Mouse (Mus musculus): Measurements from ENCODE around the gene Ccl12. TPM values are rescaled to one million over a fixed set of nuclear protein-coding genes. Genes with fewer than 3 reads are reported as not detected.
A peak's percentile ranks its signal among the peaks of the same experiment; 100 is the strongest.

Gene Ccl12
- polyA plus RNA-seq, 1 experiment from 2014 or later = 7.3 TPM

GRCm38 (mm10) chr11:82071076-82071475 lies 30.6 kb upstream of the Ccl12 start:
- H3K4me3 ChIP-seq (ENCODE audit: low read depth, low read length) = no peak overlapping the region
- no peaks in the 10 kb centered on the region for H3K27me3 ChIP-seq (ENCODE audit: control insufficient read depth, insufficient read depth, low read length)
- DNase-seq (ENCODE audit: low spot score) = no peak
- no peak overlapping the region for H3K9ac ChIP-seq (ENCODE audit: low read length)
- WGBS = 71% methylated on average over 3 of the region's 3 CpGs
- TF ChIP-seq CTCF (IDR thresholded peaks at IDR 0.05; ENCODE audit: low read depth) (no peak), EP300 (optimal IDR thresholded peaks at IDR 0.05) (no peak)
- no peaks in the 10 kb centered on the region for H3K9me3 ChIP-seq (ENCODE audit: control insufficient read depth, low read length)
- no peak overlapping the region for H3K27ac ChIP-seq (replicated peaks)
- no peak overlapping the region for H3K4me2 ChIP-seq (replicated peaks; ENCODE audit: low read depth)
- H3K4me1 ChIP-seq (replicated peaks; ENCODE audit: control insufficient read depth, insufficient read depth) = no peaks in the 10 kb centered on the region
- no peak for ATAC-seq (ENCODE audit: low FRiP score, low TSS enrichment)
- H3K36me3 ChIP-seq (ENCODE audit: control insufficient read depth, insufficient read depth, low read length) = no peaks in the 10 kb centered on the region

- TF ChIP-seq CTCF (IDR thresholded peaks at IDR 0.05; ENCODE audit: low read depth) (peak; percentile 48), EP300 (optimal IDR thresholded peaks at IDR 0.05) (no peak)
Measured at GRCm38 (mm10) chr11:82072374-82072773, 29.3 kb upstream of the Ccl12 start.

GRCm38 (mm10) chr11:82072984-82073383 lies 28.7 kb upstream of the Ccl12 start:
- Histone ChIP-seq H3K4me2 (replicated peaks; ENCODE audit: low read depth) (no peak overlapping the region), H3K9ac (ENCODE audit: low read length) (no peak overlapping the region), H3K36me3 (ENCODE audit: control insufficient read depth, insufficient read depth, low read length) (no peaks in the 10 kb centered on the region), H3K9me3 (ENCODE audit: control insufficient read depth, low read length) (no peaks in the 10 kb centered on the region), H3K4me3 (ENCODE audit: low read depth, low read length) (no peak overlapping the region), H3K27me3 (ENCODE audit: control insufficient read depth, insufficient read depth, low read length) (no peaks in the 10 kb centered on the region), H3K27ac (replicated peaks) (no peak overlapping the region), H3K4me1 (replicated peaks; ENCODE audit: control insufficient read depth, insufficient read depth) (no peaks in the 10 kb centered on the region)
- TF ChIP-seq EP300 (optimal IDR thresholded peaks at IDR 0.05) = no peak
- no peak for TF ChIP-seq CTCF (IDR thresholded peaks at IDR 0.05; ENCODE audit: low read depth)
- WGBS = 82% methylated on average over 3 of the region's 3 CpGs
- no peak for DNase-seq (ENCODE audit: low spot score)
- no peak for ATAC-seq (ENCODE audit: low FRiP score, low TSS enrichment)

More at GRCm38 (mm10) chr11:82072374-82072773, 29.3 kb upstream of the Ccl12 start:
- no peaks in the 10 kb centered on the region for H3K9me3 ChIP-seq (ENCODE audit: control insufficient read depth, low read length)
- no peak overlapping the region for H3K4me2 ChIP-seq (replicated peaks; ENCODE audit: low read depth)
- no peak for DNase-seq (ENCODE audit: low spot score)
- H3K4me1 ChIP-seq (replicated peaks; ENCODE audit: control insufficient read depth, insufficient read depth) = no peaks in the 10 kb centered on the region
- H3K27me3 ChIP-seq (ENCODE audit: control insufficient read depth, insufficient read depth, low read length) = no peaks in the 10 kb centered on the region
- H3K27ac ChIP-seq (replicated peaks) = no peak overlapping the region
- WGBS = 78% methylated on average over 1 of the region's 1 CpGs
- no peak for ATAC-seq (ENCODE audit: low FRiP score, low TSS enrichment)
- H3K36me3 ChIP-seq (ENCODE audit: control insufficient read depth, insufficient read depth, low read length) = no peaks in the 10 kb centered on the region
- no peak overlapping the region for H3K4me3 ChIP-seq (ENCODE audit: low read depth, low read length)
- no peak overlapping the region for H3K9ac ChIP-seq (ENCODE audit: low read length)

- ATAC-seq (ENCODE audit: low FRiP score, low TSS enrichment) (no peak), DNase-seq (ENCODE audit: low spot score) (no peak)
- Histone ChIP-seq H3K27me3 (ENCODE audit: control insufficient read depth, insufficient read depth, low read length) (no peaks in the 10 kb centered on the region), H3K4me1 (replicated peaks; ENCODE audit: control insufficient read depth, insufficient read depth) (no peaks in the 10 kb centered on the region), H3K9me3 (ENCODE audit: control insufficient read depth, low read length) (no peaks in the 10 kb centered on the region), H3K4me2 (replicated peaks; ENCODE audit: low read depth) (no peak overlapping the region), H3K4me3 (ENCODE audit: low read depth, low read length) (no peak overlapping the region), H3K27ac (replicated peaks) (no peak overlapping the region), H3K36me3 (ENCODE audit: control insufficient read depth, insufficient read depth, low read length) (no peaks in the 10 kb centered on the region), H3K9ac (ENCODE audit: low read length) (no peak overlapping the region)
- 83% methylated on average over 3 of the region's 3 CpGs for WGBS
- TF ChIP-seq CTCF (IDR thresholded peaks at IDR 0.05; ENCODE audit: low read depth) (no peak), EP300 (optimal IDR thresholded peaks at IDR 0.05) (no peak)
Measured at GRCm38 (mm10) chr11:82073686-82074085, 28.0 kb upstream of the Ccl12 start.

GRCm38 (mm10) chr11:82077031-82077430 lies 24.6 kb upstream of the Ccl12 start:
- Histone ChIP-seq H3K9ac (ENCODE audit: low read length) (no peak overlapping the region), H3K27me3 (ENCODE audit: control insufficient read depth, insufficient read depth, low read length) (no peaks in the 10 kb centered on the region), H3K4me3 (ENCODE audit: low read depth, low read length) (no peak overlapping the region), H3K4me1 (replicated peaks; ENCODE audit: control insufficient read depth, insufficient read depth) (no peaks in the 10 kb centered on the region), H3K36me3 (ENCODE audit: control insufficient read depth, insufficient read depth, low read length) (no peaks in the 10 kb centered on the region), H3K4me2 (replicated peaks; ENCODE audit: low read depth) (no peak overlapping the region), H3K9me3 (ENCODE audit: control insufficient read depth, low read length) (no peaks in the 10 kb centered on the region), H3K27ac (replicated peaks) (no peak overlapping the region)
- TF ChIP-seq EP300 (optimal IDR thresholded peaks at IDR 0.05) (no peak), CTCF (IDR thresholded peaks at IDR 0.05; ENCODE audit: low read depth) (no peak)
- WGBS = 44% methylated on average over 3 of the region's 3 CpGs
- DNase-seq (ENCODE audit: low spot score) (no peak), ATAC-seq (ENCODE audit: low FRiP score, low TSS enrichment) (no peak)

- no peak overlapping the region for H3K9ac ChIP-seq (ENCODE audit: low read length)
- H3K4me2 ChIP-seq (replicated peaks; ENCODE audit: low read depth) = no peak overlapping the region
- H3K4me1 ChIP-seq (replicated peaks; ENCODE audit: control insufficient read depth, insufficient read depth) = no peaks in the 10 kb centered on the region
- ATAC-seq (ENCODE audit: low FRiP score, low TSS enrichment) (no peak), DNase-seq (ENCODE audit: low spot score) (no peak)
- H3K27me3 ChIP-seq (ENCODE audit: control insufficient read depth, insufficient read depth, low read length) = no peaks in the 10 kb centered on the region
- H3K4me3 ChIP-seq (ENCODE audit: low read depth, low read length) = no peak overlapping the region
- H3K9me3 ChIP-seq (ENCODE audit: control insufficient read depth, low read length) = no peaks in the 10 kb centered on the region
- H3K27ac ChIP-seq (replicated peaks) = no peak overlapping the region
- TF ChIP-seq EP300 (optimal IDR thresholded peaks at IDR 0.05) (no peak), CTCF (IDR thresholded peaks at IDR 0.05; ENCODE audit: low read depth) (no peak)
- no peaks in the 10 kb centered on the region for H3K36me3 ChIP-seq (ENCODE audit: control insufficient read depth, insufficient read depth, low read length)
Measured at GRCm38 (mm10) chr11:82078136-82078730, 23.4 kb upstream of the Ccl12 start.

Measured in stomach, postnatal 0 days (tissue).